Mouse (Mus musculus) retina, embryonic 14.5 days (tissue): ENCODE results near the gene Lgals4.

ENCODE experiments used
- DNase-seq: peaks from one replicate; pipeline ENCODE4 v3.0.0-alpha.2; 2015; ENCODE audit warnings: low spot score

Lgals4 gene

GRCm38 (mm10) chr7:28833723-28834347, at the start of gene Lgals4:
Gene Lgals4 (plus strand): TSS chr7:28833854.
- DNase-seq = no peak

- DNase-seq = no peak
Measured at GRCm38 (mm10) chr7:28785161-28785560, 48.5 kb upstream of the Lgals4 start.

GRCm38 (mm10) chr7:28787884-28788283, 45.8 kb upstream of the Lgals4 start:
- DNase-seq = no peak

- no peak for DNase-seq
Measured at GRCm38 (mm10) chr7:28788307-28789195, 45.1 kb upstream of the Lgals4 start, which contains the start of gene Rinl. Gene Rinl (plus strand): TSS chr7:28788969.

- no peak for DNase-seq
Measured at GRCm38 (mm10) chr7:28789235-28789634, 44.4 kb upstream of the Lgals4 start.

GRCm38 (mm10) chr7:28790066-28790806, 43.4 kb upstream of the Lgals4 start:
- DNase-seq = peak; percentile 73

- no peak for DNase-seq
Measured at GRCm38 (mm10) chr7:28791706-28792105, 41.9 kb upstream of the Lgals4 start.

- DNase-seq = no peak
Measured at GRCm38 (mm10) chr7:28792391-28793185, 41.1 kb upstream of the Lgals4 start.

- DNase-seq = peak; percentile 45
Measured at GRCm38 (mm10) chr7:28793834-28794233, 39.8 kb upstream of the Lgals4 start.

- DNase-seq = no peak
Measured at GRCm38 (mm10) chr7:28794496-28794895, 39.2 kb upstream of the Lgals4 start.

GRCm38 (mm10) chr7:28795832-28796231, 37.8 kb upstream of the Lgals4 start:
- no peak for DNase-seq

- DNase-seq = peak; percentile 80
Measured at GRCm38 (mm10) chr7:28796562-28796975, 37.1 kb upstream of the Lgals4 start.

GRCm38 (mm10) chr7:28799994-28800393, 33.7 kb upstream of the Lgals4 start:
- no peak for DNase-seq

GRCm38 (mm10) chr7:28801451-28801850, 32.2 kb upstream of the Lgals4 start:
- DNase-seq = peak; percentile 50

GRCm38 (mm10) chr7:28801901-28802670, 31.6 kb upstream of the Lgals4 start:
- peak; percentile 47 for DNase-seq

- DNase-seq = peak; percentile 79
Measured at GRCm38 (mm10) chr7:28802846-28803588, 30.6 kb upstream of the Lgals4 start.

GRCm38 (mm10) chr7:28803756-28804155, 29.9 kb upstream of the Lgals4 start:
- no peak for DNase-seq

- DNase-seq = peak; percentile 43
Measured at GRCm38 (mm10) chr7:28806869-28807268, 26.8 kb upstream of the Lgals4 start.

- peak; percentile 44 for DNase-seq
Measured at GRCm38 (mm10) chr7:28807641-28808220, 25.9 kb upstream of the Lgals4 start.
